Mouse (Mus musculus) lung, adult 2 months (tissue): ENCODE measurements around the gene Adprh. TPM values are rescaled to one million over a fixed set of nuclear protein-coding genes. Genes with fewer than 3 reads are reported as not detected.

Source experiments
- DNase-seq: peaks from one replicate; pipeline ENCODE4 v3.0.0; 2022
- H3K4me1 ChIP-seq: fragments of 200-500 bp; 2 replicates; pipeline ENCODE4 v1.6.1; 2011; ENCODE audit warnings: low read length; ENCODE audit not compliant: control insufficient read depth, insufficient read depth
- H3K4me3 ChIP-seq: fragments of 200-500 bp; replicated peaks from 2 replicates; pipeline ENCODE3; 2011; ENCODE audit warnings: low read depth, mild to moderate bottlenecking, control low read depth, low read length; ENCODE audit errors: extremely low read depth
- CTCF ChIP-seq: fragments of 200-500 bp; IDR thresholded peaks from 2 replicates; pipeline ENCODE4 v1.5.1; 2011; ENCODE audit warnings: mild to moderate bottlenecking, low read length, control low read depth; ENCODE audit not compliant: insufficient read depth
- POLR2A ChIP-seq: fragments of 200-500 bp; IDR thresholded peaks from 2 replicates; pipeline ENCODE4 v1.6.1; 2011; ENCODE audit warnings: low read depth, mild to moderate bottlenecking, control low read depth, low read length, borderline replicate concordance; ENCODE audit errors: extremely low read depth
- WGBS: fragments of 180-500 bp; shearing (Covaris S2); methylation state at CpG from one replicate; pipeline ENCODE4 v1.1.7; 2018; 5-methylcytosine and 5-hydroxymethylcytosine counted together
- polyA plus RNA-seq: library from polyadenylated mRNA; depleted of rRNA; stranded (reverse); fragments of >200 nt; gene quantifications from 2 replicates; pipeline ENCODE4 v1.2.3, GENCODE M21; 2012

Gene Adprh
- polyA plus RNA-seq, 1 experiment, result 27.0 TPM

DNA sequence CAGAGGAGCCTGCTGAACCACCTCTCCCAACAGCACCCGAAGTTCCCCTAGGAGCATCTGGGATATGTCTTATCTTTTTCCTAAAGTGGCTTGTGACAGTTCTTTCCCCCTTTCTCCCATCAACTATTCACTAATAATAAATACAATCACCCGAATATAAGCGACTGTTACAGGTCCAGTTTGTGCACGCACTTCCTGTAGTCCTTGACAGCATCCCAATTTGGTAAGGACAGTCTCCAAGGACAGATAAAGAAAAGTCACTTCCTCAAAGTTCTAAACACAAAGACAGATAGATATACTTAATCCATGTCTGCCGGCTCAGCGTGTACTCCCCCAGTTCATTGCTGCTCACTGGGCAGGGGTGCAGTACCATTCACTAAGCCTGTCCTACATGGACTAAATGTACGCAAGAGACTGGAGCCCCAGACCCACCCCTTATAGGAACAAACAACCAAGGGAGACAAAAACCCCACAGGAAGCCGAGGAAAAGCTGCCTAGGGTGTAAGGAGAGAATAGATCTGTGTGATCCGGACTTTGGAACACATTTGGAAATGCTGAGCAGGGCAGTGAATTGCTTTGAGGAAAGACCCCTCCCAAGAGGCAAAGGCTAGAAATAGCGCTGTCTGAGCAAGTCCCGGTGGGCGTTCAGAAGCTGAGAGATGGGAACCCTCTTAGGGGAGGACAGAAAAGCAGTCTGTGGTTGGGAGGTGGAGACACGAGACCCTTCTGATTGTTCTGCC, 20.9 kb downstream of the Adprh start:
- DNase-seq, result no peak
- TF ChIP-seq POLR2A (no peak), CTCF (no peak)
- H3K4me3 ChIP-seq, result no peak overlapping the region
- 41% methylated on average over 13 of the region's 13 CpGs for WGBS
- H3K4me1 ChIP-seq, result no peaks in the 10 kb centered on the region

DNA sequence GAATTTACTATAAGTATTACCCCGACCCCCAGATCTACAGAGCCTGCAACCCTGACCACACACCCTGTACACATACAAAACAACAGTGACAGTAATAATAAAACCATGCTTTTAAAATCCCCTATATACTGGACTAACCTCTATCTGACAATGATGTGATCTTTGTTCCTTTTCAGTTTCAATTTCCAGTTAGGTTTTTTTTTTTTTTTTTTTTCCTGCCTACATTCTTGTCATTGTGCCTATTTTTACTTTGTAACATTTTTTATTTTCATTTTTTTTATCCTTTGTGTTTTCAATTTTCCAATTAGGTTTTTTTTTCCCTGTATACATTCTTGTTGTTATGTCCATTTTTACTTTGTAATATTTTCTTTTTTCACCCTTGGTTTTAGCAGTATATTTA, 26.7 kb downstream of the Adprh start:
- DNase-seq, result no peak
- Histone ChIP-seq H3K4me1 (no peaks in the 10 kb centered on the region), H3K4me3 (no peak overlapping the region)
- no peak for TF ChIP-seq CTCF
- TF ChIP-seq POLR2A, result no peak
- 76% methylated on average over 1 of the region's 1 CpGs for WGBS

- no peak for DNase-seq
- no peaks in the 10 kb centered on the region for H3K4me1 ChIP-seq
- no peak overlapping the region for H3K4me3 ChIP-seq
- no peak for TF ChIP-seq CTCF
- TF ChIP-seq POLR2A, result no peak
- 77% methylated on average over 2 of the region's 2 CpGs for WGBS
These were observed 27.1 kb downstream of the Adprh start for GRCm38 (mm10) chr16:38425374-38425773.

DNA sequence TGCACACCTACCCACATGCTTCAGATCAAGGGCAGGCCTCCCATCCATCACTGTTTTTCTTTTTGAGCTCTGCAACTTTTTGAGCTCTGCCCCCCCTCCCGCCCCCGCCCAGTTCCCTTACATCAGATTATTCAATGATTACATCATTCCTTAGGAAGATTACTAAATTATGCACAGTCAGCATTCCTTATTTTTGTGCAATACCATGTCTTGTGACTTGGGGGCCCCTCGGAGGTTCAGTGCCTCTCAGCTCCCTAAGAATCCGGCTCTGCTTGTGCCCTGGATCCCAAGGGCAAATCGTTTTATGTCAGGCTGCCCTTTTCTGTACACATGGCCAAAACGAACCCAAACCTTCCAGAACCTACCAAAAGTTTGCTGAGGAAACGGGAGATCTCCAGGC, 37.5 kb downstream of the Adprh start:
- DNase-seq, result no peak
- Histone ChIP-seq H3K4me3 (no peak overlapping the region), H3K4me1 (no peaks in the 10 kb centered on the region)
- 76% methylated on average over 7 of the region's 7 CpGs for WGBS
- TF ChIP-seq CTCF (no peak), POLR2A (no peak)

DNA sequence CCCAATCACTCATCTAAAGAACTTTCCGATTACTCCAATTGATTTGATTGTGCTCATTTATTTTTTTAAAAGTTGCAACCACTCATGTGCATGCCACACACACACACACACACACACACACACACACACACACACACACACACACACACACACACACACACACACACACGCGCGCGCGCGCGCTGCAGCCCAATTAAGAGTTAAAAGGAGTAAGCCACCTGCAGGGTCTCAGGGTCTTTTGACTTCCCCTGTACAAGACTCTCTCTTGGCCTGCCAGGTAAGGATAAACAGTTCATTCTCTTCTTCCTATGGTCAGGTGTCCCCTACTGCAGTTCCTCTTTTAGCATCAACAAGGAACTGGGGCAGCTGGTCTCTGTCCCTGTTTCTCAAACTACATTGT, 44.1 kb downstream of the Adprh start:
- Histone ChIP-seq H3K4me1 (no peaks in the 10 kb centered on the region), H3K4me3 (no peak overlapping the region)
- WGBS, result 96% methylated on average over 8 of the region's 8 CpGs
- no peak for DNase-seq
- TF ChIP-seq CTCF (no peak), POLR2A (no peak)

DNA sequence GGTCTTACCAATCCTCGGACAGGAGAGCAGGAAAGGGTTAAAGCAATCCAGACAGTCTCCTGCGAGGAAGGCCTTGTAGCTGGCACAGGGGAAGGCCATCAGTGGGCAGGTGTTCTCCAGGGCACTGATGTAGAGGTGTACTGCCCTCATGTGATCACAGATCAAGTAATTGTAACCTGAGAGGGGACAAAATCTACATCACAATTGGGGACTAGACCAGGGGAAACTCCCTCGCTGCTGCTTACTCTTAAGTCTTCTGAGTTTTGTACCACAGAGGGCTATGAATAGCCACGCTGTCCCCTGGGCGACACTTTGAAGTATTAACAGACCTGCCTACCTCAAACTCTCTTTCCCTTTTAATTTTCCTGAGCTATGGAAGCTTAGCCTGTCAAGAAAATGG, 44.9 kb downstream of the Adprh start:
- TF ChIP-seq POLR2A, result no peak
- no peak for TF ChIP-seq CTCF
- no peak for DNase-seq
- Histone ChIP-seq H3K4me1 (no peaks in the 10 kb centered on the region), H3K4me3 (no peak overlapping the region)
- 50% methylated on average over 5 of the region's 5 CpGs for WGBS

- 65% methylated on average over 6 of the region's 6 CpGs for WGBS
- TF ChIP-seq CTCF (no peak), POLR2A (no peak)
- H3K4me3 ChIP-seq, result no peak overlapping the region
- H3K4me1 ChIP-seq, result no peaks in the 10 kb centered on the region
- no peak for DNase-seq
These were observed 45.8 kb downstream of the Adprh start for GRCm38 (mm10) chr16:38406708-38407107.

- H3K4me3 ChIP-seq, result no peak overlapping the region
- no peaks in the 10 kb centered on the region for H3K4me1 ChIP-seq
- 69% methylated on average over 5 of the region's 5 CpGs for WGBS
- TF ChIP-seq POLR2A (no peak), CTCF (no peak)
- DNase-seq, result no peak
These were observed 46.2 kb downstream of the Adprh start for GRCm38 (mm10) chr16:38406293-38406692.

GRCm38 (mm10) chr16:38403639-38404038, 48.9 kb downstream of the Adprh start:
- TF ChIP-seq POLR2A (no peak), CTCF (no peak)
- WGBS, result 72% methylated on average over 7 of the region's 7 CpGs
- Histone ChIP-seq H3K4me1 (peaks cover 10% of the 10 kb centered on the region), H3K4me3 (no peak overlapping the region)
- DNase-seq, result no peak

DNA sequence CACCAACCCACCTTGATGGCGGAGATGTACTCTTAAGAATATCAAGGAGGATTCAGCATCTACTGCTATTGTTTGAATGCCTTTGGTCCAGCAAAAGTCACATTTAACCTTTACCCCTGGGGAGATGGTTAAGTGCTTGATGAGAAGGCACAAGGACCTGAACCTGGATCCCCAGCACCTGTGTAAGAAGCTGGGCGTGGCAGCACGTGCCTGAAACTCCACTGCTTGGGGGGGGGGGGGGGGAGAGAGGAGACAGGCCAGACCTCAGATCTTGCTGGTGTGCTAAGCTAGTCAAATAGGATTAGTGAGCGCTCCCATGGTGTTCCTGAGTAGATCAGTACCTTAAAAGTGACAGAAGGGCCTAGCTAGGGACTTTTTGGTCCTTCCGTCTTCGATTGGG, 51.0 kb downstream of the Adprh start:
- H3K4me3 ChIP-seq, result no peak overlapping the region
- WGBS, result 83% methylated on average over 6 of the region's 6 CpGs
- TF ChIP-seq POLR2A (no peak), CTCF (no peak)
- peaks cover 10% of the 10 kb centered on the region for H3K4me1 ChIP-seq
- DNase-seq, result no peak
